Mouse (Mus musculus) c-Kit-positive CD71-positive TER-119-positive erythroid progenitor cells, embryonic 14.5 days (primary cell): Measurements from ENCODE around the gene Dmwd.

Experiments
- DNase-seq: peaks from one replicate; pipeline ENCODE4 v3.0.0-alpha.2; 2013; ENCODE audit warnings: low spot score

Gene Dmwd

GRCm38 (mm10) chr7:19094826-19095750, 19.1 kb downstream of the Dmwd start:
- DNase-seq, result no peak

GRCm38 (mm10) chr7:19095751-19096110, 19.7 kb downstream of the Dmwd start:
- DNase-seq, result no peak

DNA sequence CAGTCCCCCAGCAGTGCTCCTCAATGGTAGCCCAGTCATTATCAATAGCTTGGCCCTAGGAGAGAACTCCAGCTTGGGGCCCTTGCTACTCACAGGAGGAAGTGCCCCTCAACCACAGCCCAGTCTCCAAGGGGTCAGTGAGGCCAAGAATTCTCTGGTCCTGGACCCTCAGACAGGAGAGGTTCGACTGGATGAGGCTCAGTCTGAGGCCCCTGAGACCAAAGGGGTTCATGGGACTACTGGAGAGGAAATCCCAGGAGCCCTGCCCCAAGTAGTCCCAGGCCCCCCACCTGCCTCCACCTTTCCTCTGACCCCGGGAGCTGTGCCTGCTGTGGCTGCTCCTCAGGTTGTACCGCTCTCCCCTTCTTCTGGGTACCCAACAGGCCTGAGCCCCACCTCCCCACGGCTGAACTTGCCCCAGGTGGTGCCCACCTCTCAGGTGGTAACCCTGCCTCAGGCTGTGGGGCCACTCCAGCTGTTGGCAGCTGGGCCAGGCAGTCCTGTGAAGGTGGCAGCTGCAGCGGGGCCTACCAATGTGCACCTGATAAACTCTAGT, 20.5 kb downstream of the Dmwd start:
- no peak for DNase-seq

DNA sequence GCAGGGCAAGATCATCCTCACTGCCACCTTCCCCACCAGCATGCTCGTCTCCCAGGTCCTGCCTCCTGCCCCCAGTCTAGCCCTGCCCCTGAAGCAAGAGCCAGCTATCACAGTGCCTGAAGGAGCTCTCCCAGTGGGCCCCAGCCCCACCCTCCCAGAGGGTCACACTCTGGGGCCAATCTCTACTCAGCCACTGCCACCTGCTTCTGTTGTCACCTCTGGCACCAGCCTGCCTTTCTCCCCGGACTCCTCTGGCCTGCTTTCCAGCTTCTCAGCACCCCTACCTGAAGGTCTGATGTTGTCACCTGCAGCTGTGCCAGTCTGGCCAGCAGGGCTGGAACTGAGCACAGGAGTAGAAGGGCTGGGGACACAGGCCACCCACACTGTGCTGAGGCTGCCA, 21.2 kb downstream of the Dmwd start:
- no peak for DNase-seq

DNA sequence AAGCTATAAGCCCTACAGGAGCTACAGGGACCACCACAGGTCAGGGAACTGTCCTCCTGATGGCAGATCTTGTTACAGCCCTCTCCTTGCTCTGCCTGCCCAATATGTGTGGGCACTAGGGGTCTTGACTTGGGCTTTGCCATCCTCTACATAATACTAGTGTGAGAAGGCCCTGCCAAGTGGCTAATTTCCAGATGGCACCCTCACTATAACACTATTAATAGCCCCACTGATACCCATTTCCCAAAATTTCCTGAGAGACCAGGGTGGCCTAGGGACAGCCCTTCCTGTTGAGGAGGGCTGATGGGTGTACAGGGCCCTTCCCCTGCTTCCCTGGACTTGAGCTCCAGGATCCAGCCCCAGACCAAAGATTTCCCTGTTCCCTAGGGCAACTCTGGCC, 21.8 kb downstream of the Dmwd start:
- DNase-seq, result no peak

- no peak for DNase-seq
These were observed 22.8 kb downstream of the Dmwd start for GRCm38 (mm10) chr7:19098811-19099210.

GRCm38 (mm10) chr7:19100290-19100689, 24.3 kb downstream of the Dmwd start:
- no peak for DNase-seq

GRCm38 (mm10) chr7:19103741-19104140, 27.7 kb downstream of the Dmwd start:
- DNase-seq, result no peak

DNA sequence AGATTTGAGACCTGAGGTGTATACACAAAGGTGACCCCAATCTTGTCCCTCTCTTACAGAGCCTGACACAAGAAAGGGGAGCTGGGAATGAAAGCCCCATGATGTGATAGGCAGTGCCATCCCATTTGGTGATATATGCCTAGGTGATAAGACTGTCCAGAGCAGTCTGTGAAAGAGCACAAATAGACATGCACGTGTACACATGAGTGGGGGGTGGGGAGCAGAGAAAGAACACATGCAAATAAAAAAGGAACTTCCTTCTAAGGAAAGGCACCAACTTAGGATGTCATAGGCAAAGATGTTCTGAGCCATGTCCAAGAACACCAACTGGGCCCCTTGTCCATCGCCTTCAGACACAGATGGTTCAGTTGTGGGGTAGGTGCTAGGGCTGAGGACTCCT, 28.5 kb downstream of the Dmwd start:
- DNase-seq, result no peak

DNA sequence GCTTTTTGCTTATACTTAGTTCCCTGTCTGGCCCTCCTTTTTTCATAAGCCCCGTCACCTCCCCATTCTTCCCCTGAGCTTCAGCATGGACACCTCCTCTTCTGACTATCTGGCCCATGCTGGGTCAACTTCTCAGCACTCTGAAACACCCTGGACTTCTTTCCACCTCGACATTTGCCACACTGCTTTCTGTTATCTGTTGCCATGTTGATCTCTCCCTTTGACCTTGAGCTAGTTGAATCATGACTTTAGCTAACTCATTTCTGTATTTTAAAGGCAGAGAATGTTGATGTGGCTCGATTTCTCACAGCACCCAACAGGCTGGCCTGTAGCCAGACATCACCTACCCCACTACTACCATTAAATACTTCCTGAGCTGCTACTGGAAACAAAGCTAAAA, 31.4 kb downstream of the Dmwd start:
- no peak for DNase-seq

DNA sequence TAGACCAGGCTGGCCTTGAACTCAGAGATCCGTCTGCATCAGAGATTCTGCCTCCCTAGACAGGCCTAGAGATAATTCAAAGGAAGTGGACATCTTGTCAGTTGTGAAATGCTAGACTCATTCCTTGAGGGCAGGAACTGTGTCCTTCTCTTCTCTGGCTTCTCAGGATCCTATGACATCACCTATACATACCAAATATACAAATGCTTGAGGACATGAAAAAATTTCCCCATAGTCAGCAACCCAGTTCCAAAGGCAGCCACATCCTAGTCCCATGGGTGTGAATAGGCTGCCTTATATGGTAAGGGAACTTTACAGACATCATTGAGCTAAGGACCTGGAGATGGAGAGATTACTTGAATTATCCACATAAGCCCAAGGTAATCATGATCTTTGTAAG, 33.5 kb downstream of the Dmwd start:
- DNase-seq, result no peak

DNA sequence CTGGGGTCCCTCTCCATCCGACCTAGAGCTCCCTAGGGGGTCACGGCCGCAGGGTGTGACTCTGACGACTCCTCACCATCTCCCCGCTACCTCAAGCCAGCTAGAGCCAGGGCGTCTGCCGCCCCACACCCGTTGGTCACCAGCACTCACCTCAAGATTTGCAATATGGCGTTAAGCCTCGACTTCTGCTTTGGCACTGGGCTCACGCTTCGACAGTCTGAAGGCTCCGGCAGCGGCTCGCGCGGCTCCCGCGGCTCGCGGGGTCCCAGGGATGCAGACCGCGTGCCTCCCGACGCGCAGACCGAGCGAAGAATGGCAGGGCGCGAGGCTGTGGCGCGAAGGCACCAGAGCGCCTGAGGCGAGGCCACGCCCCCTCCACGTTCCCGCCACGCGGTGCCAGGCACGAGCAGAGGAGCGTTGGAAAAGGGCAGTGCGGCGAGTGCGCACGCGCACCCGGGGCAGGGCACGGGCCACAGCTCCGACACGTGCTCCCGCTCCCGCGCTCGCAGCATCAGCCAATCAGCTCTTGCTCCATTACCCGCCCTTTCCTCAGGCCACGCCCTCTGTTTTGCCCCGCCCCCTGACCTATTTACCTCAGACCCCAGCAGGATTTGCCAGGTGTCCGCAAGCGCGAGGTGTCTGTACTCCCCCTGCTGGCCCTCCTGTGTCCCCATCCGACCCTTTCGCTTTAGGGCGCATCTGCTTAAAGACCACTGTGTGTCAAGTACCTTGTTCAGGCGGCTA, 42.2 kb downstream of the Dmwd start, which contains the start of gene Gm4969:
TSS of gene Gm4969 (minus strand) at position 341 of the 744 bp plus-strand sequence.
- no peak for DNase-seq

DNA sequence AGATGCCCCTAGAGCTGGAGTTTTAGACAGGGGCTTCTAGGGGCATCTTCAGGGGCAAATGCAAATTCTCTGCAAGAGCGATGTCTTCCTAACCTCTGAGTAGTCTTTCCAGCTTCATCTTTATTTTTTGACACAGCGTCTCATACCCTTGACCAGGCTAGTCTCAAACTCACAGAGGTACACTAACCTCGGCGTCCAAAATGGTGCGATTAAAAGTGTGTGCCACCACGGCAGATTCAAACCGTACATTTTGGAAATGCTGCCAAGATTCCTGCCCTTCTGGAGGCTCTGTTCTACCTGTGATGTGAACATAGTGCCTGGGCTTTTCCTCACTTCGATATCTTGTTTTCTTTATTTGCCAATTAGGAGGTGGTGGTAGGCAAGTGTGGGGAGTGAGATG, 43.1 kb downstream of the Dmwd start:
- no peak for DNase-seq

- DNase-seq, result peak; percentile 96
These were observed 43.8 kb downstream of the Dmwd start, which contains the start of gene Fbxo46 for GRCm38 (mm10) chr7:19119631-19120429. Gene Fbxo46 (plus strand): TSS chr7:19119859.

DNA sequence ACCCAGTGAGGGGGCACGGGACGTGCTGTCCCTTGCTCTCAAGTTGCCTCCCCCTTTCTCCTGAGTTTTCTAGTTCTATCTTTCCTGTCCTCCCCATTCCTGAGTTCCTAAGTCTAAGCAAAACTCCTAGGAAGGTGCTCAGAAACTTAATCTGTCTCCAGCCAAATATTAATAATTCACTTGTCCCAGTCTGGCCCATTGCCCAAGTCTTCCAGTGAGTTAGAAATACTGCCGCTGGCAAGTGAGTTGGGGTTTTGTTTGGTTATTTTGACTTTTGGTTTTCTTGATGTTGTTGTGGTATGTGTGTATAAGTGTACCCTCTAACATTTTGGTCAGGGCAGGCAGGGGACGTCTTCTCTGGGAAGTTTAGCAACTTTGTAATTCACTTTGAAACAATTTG, 45.7 kb downstream of the Dmwd start:
- no peak for DNase-seq

GRCm38 (mm10) chr7:19124713-19125112, 48.7 kb downstream of the Dmwd start:
- DNase-seq, result no peak

- no peak for DNase-seq
These were observed 51.7 kb downstream of the Dmwd start for GRCm38 (mm10) chr7:19127744-19128143.

DNA sequence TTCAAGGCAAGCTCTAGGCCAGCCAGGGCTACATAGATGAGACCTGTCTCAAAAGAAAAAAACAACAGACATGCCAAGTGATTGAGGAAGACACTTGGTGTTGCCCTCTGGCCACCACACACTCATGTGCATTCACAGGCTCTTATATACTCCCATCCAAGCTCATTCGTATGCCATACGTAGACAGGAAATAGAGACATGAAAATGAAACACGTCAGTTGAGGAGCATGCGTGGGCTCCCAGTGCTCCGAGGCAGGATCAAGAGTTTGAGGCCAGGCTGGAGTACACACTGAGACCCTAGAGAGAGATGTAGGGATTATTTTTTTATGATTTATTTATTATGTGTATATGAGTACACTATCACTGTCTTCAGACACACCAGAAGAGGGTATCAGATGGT, 53.4 kb downstream of the Dmwd start:
- no peak for DNase-seq

- DNase-seq, result no peak
These were observed 54.6 kb downstream of the Dmwd start for GRCm38 (mm10) chr7:19130657-19131056.

DNA sequence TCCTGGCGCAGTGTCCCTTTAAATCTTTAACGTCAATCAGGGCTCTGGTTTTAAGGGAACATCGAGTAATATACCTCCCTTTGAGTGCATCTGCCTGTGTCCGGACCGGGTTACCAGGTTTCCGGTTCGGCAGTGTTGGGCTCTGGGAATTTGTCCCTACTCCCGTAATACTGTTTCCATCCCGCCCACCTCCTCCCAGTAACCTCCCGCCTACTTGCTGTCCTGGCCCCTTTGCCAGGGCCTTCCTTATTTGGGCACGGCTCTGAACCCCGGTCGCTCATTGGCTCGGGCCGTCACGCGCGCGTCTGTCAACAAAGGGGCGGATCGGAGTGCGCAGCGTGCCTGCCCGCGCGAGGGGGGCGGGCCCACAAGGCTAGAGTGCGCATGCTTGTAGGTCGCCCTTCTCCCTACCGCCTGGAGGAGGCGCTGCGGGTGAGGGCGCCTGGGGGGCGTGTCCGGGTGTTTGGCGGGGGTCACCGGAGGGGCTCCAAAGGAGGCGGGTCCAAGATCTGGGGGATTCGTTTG, 55.4 kb downstream of the Dmwd start:
- DNase-seq, result peak; percentile 86
